Mouse (Mus musculus) G1E (cell line): ENCODE results near the gene Nisch.

Experiments used
- CTCF ChIP-seq: IDR thresholded peaks from 2 replicates; pipeline ENCODE4 v1.5.1; 2012; ENCODE audit warnings: low read depth, low read length, inconsistent platforms, mixed read lengths
- GATA1 ChIP-seq: IDR thresholded peaks from 2 replicates; pipeline ENCODE4 v1.6.1; 2012; ENCODE audit warnings: borderline replicate concordance, low read length, inconsistent platforms, mixed read lengths
- POLR2AphosphoS5 ChIP-seq: IDR thresholded peaks from 2 replicates; pipeline ENCODE4 v1.6.1; 2012; ENCODE audit warnings: low read depth, low read length, inconsistent platforms; ENCODE audit not compliant: insufficient replicate concordance
- TAL1 ChIP-seq: conservative IDR thresholded peaks from 2 replicates; pipeline ENCODE4 v1.6.1; 2012; ENCODE audit warnings: low read depth, low read length, inconsistent platforms, mixed read lengths

- no peak for TF ChIP-seq CTCF
- TF ChIP-seq GATA1, result no peak
- TF ChIP-seq TAL1, result no peak
- TF ChIP-seq POLR2AphosphoS5, result no peak
These were observed 34.9 kb upstream of the Nisch start for GRCm38 (mm10) chr14:31251626-31252025.
